Mouse (Mus musculus): ENCODE results near the gene Baz1a. TPM values are rescaled to one million over a fixed set of nuclear protein-coding genes. Genes with fewer than 3 reads are reported as not detected.
A peak's percentile ranks its signal among the peaks of the same experiment; 100 is the strongest.

The Baz1a gene
- total RNA-seq, 4 experiments from 2014 or later, result 0.49 to 4.9 (median 2.1) TPM

- peak; percentile 78 to 81 for DNase-seq (ENCODE audit: low spot score in 2 of 2)
These were observed 151.3 kb downstream of the Baz1a start, which contains the start of gene Cfl2 for GRCm38 (mm10) chr12:54862606-54863535. TSS of gene Cfl2 (minus strand) at chr12:54862877.

DNA sequence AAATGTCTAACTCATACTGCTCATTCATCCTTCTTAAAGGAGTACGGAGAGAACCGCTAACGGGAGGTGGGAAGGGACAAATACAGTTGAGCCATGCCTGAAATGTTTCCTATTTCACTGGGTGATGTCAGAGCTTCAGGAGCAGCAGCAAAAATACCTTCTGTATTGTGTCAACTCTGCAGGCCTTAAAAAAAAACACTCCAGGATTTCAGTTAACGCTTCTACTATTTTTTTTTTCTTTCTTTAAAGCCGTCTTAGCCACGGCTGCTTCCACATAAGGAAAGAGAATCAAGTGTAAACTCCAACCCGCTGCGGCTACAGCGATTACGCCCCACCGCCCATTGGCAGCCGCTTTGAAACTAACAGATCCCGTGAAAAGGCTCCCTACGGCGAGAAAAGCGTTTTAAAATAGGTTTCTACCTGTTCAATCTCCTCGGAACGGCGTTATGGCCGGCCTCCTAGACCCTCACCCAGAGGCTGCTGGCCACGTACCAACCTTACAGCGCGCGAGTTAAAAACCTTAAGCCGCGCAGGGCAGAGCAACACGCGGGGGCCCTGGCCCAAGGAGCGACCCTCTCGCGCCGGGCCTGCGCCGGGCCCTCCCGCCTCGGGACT lies 152.1 kb downstream of the Baz1a start:
- DNase-seq (ENCODE audit: low spot score in 2 of 2), result peak; percentile 24 to 46

DNA sequence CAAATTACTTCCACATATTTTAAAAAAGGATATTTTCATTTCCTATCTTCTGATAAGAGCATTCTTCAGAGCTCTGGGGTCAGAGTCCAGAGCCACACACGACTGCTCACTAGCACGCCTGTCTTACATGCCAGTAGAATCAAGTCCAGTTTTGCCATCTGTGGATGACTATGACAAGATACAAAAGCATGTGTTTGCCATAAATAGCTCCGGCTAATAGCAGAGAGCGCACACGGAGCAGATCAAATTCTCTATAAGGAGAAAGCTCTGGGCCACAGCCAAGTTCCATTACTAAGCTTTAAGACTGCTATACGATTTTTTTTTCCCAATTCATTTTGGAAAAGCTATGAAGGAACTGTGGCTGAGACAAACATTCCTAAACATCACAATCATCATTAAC lies 154.6 kb downstream of the Baz1a start:
- peak in 1 of 2 experiments; percentile 13 for DNase-seq (ENCODE audit: low spot score in 2 of 2)

- DNase-seq (ENCODE audit: low spot score in 2 of 2), result no peak
These were observed 163.6 kb downstream of the Baz1a start for GRCm38 (mm10) chr12:54850551-54850950.

DNA sequence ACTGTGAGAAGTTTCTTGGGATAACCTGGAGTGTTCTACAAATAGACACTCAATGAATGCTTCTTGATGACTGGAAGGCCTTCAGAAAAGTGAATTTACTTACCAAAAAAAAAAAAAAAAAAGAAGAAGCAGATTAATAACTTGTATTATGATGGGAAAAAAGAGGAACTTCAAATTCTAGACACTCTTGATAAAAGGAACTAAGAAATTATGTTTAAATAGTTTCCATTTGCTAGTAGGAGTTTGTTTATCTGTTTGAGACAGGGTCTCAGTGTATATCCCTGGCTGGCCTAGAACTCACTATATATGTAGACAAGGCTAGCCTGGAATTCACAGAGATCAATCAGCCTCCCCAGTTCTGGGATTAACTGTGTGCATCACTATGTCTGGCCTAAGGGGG lies 169.7 kb downstream of the Baz1a start:
- no peak for DNase-seq (ENCODE audit: low spot score in 2 of 2)

Other genes with a start within 250 kb of the Baz1a start
- gene Snx6, start 218.6 kb downstream of the Baz1a start, total RNA-seq (2022), result 10 to 100 TPM; 41.7 to 53.5 (median 47.1) TPM
- gene Cfl2, start 151.5 kb downstream of the Baz1a start, total RNA-seq (2022), result 100 to 1,000 TPM in 2 of 4 experiments, 10 to 100 TPM in 2; 94.4 to 106 (median 99.6) TPM
- gene Gm20403, start 27.8 kb downstream of the Baz1a start, total RNA-seq (2022), result not detected
- 10 to 100 TPM; 10.2 to 12.7 (median 11.2) TPM for gene 2700097O09Rik, start 65.8 kb upstream of the Baz1a start, total RNA-seq (2022)
- 10 to 100 TPM; 84.9 to 98.9 (median 94.6) TPM for gene Srp54a, start 65.9 kb upstream of the Baz1a start, total RNA-seq (2022)
- gene Fam177a, start 110.1 kb upstream of the Baz1a start, total RNA-seq (2022), result 10 to 100 TPM in 3 of 4 experiments, 1 to 10 TPM in 1; 6.1 to 17.5 (median 15.6) TPM
- gene Srp54b, start 140.8 kb upstream of the Baz1a start, total RNA-seq (2022), result 10 to 100 TPM; 31.5 to 60.4 (median 43.9) TPM
- gene 1700047I17Rik2, start 185.2 kb upstream of the Baz1a start, total RNA-seq (2022), result 10 to 100 TPM in 1 of 4 experiments, 1 to 10 TPM in 1, not detected in 2; 5.4 to 11.8 TPM
- gene Srp54c, start 215.8 kb upstream of the Baz1a start, total RNA-seq (2022), result 10 to 100 TPM; 32.5 to 34.4 (median 34.3) TPM

Measured in layer of hippocampus, adult 8-10 months (tissue).